Mouse (Mus musculus) bone marrow macrophage, adult 2 months (primary cell): ENCODE measurements around the gene Fignl2. TPM values are rescaled to one million over a fixed set of nuclear protein-coding genes. Genes with fewer than 3 reads are reported as not detected.

Source experiments
- H3K27ac ChIP-seq: 2 replicates; pipeline ENCODE4 v1.5.1; 2012; ENCODE audit warnings: low read depth, low read length; ENCODE audit not compliant: insufficient read depth
- H3K4me1 ChIP-seq: 2 replicates; pipeline ENCODE4 v1.6.1; 2012; ENCODE audit warnings: low read length; ENCODE audit not compliant: control insufficient read depth, insufficient read depth
- H3K4me3 ChIP-seq: 2 replicates; pipeline ENCODE4 v1.5.1; 2012; ENCODE audit warnings: mild to moderate bottlenecking, low read length, moderate library complexity; ENCODE audit not compliant: insufficient read depth
- CTCF ChIP-seq: IDR thresholded peaks from 2 replicates; pipeline ENCODE4 v1.5.1; 2012; ENCODE audit warnings: low read depth, mild to moderate bottlenecking, low read length, moderate library complexity
- POLR2A ChIP-seq: IDR thresholded peaks from 2 replicates; pipeline ENCODE4 v1.6.1; 2012; ENCODE audit warnings: mild to moderate bottlenecking, low read depth, low read length, borderline replicate concordance
- polyA plus RNA-seq: library from polyadenylated mRNA; stranded (reverse); fragments of >200 nt; gene quantifications from 2 replicates; pipeline ENCODE4 v1.2.4, GENCODE M21; 2012; ENCODE audit not compliant: missing spikeins, insufficient read depth, insufficient read length

The Fignl2 gene
- polyA plus RNA-seq, 1 experiment: 2.8 TPM

DNA sequence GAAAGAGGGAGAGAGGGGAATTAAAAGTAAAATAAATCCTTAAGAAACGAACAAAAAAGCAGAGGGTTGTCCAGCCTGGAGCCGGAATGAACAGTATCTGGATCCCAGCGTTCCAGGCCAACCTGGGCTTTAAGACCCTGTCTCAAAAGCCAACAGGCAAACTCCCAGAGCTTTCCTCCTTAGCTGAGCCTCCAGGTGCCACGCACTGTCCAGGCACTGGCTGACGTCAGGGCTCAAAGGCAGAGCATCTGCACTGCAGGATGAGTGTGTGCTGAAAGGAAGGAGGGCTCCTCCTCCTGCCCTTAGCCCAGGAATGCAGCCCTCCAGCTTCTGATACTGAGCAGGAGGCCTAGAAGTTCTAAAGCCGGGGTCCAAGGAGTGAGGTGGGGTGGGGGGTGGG is 15.6 kb upstream of the Fignl2 start:
- Histone ChIP-seq H3K4me3 (no peak overlapping the region), H3K4me1 (peaks cover 16% of the 10 kb centered on the region), H3K27ac (no peak overlapping the region)
- TF ChIP-seq CTCF (no peak), POLR2A (no peak)

DNA sequence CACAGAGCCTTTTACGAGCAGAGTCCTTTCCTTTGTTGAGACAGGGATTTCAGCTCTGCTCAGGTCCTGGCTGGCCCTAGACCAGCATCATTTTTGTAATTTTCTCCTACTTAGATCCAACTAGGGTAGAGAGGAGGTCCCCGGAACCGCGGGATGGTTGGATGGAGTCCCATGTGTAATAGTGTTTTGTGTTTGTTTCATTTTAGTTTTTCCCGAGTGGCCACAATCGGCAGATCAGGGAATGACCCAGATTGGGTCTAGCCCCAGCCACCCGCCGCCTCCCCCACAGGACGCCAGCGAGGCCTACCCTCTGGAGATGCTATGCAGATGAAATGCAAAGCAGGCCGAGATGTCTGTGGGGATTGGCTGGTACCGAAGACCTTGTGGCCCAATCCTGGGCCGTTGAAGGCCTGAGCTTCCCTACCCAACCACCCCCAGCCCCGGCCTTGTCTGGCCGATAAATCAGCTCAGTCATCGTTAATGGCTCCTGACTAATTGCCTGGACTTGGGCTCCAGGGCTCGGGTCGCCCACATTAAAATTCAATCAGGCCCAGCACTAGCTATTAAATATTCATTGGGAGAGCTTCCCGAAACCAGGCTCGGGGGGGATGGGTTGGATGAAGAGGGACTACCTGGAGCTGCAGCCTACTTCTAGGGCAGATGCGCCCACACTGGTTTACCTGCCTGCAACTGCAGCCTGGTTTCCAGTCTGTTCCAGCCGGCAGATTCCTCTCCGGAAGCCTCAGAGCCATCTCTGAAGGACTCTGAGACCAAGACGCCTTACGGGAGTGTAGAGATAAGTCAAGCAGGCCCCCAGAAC is 14.7 kb upstream of the Fignl2 start:
- no peak overlapping the region for H3K4me3 ChIP-seq
- H3K27ac ChIP-seq: no peak overlapping the region
- TF ChIP-seq POLR2A (no peak), CTCF (no peak)
- peaks cover 13% of the 10 kb centered on the region for H3K4me1 ChIP-seq

- TF ChIP-seq CTCF: no peak
- TF ChIP-seq POLR2A: no peak
- no peak overlapping the region for H3K27ac ChIP-seq
- H3K4me1 ChIP-seq: peaks cover 19% of the 10 kb centered on the region
- H3K4me3 ChIP-seq: no peak overlapping the region
These were observed 13.9 kb upstream of the Fignl2 start for GRCm38 (mm10) chr15:101092121-101092828.

DNA sequence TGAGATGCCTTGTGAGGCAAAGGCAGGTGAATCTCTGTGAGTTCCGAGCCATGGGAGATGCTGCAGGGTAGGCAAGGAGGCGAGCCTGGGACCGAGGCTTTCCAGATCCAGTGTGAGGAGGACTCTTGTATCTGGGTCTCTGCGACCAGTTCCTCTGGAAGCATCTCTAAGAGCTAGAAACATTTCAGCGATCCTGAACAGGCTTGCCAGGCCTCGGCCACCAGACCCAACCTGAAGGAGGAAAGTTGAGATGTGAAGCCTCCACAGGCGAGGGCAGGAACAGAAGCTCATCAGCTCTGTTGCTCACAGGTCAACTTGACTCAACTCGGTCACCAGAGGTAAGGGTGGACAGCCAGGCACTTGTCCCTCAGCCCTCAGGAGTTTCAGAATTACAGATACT is 13.2 kb upstream of the Fignl2 start:
- Histone ChIP-seq H3K4me3 (no peak overlapping the region), H3K4me1 (peaks cover 25% of the 10 kb centered on the region), H3K27ac (no peak overlapping the region)
- TF ChIP-seq CTCF (no peak), POLR2A (no peak)

- Histone ChIP-seq H3K4me3 (no peak overlapping the region), H3K27ac (no peak overlapping the region), H3K4me1 (peaks cover 31% of the 10 kb centered on the region)
- no peak for TF ChIP-seq CTCF
- TF ChIP-seq POLR2A: no peak
These were observed 9.9 kb upstream of the Fignl2 start for GRCm38 (mm10) chr15:101088291-101088690.

DNA sequence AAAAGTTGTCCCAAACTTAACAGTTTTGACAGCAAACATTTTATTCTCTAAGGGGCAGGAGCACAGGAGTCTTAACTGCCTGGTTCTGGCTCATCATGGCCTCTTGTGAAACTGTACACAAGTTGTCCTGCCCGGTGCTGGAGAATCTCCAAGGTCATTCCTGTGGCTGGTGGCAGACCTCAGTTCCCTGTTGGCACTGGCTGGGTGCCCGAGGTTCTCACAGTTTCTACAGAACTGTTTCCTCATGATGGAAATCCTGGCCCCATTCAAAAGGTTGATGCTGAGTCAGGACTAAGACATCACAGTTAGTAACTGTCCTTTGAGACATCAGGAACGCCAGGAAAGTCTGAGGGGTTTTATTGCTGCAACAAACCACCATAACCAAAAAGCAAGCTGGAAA is 8.6 kb upstream of the Fignl2 start:
- Histone ChIP-seq H3K4me3 (no peak overlapping the region), H3K4me1 (peaks cover 33% of the 10 kb centered on the region), H3K27ac (no peak overlapping the region)
- TF ChIP-seq CTCF (no peak), POLR2A (no peak)

DNA sequence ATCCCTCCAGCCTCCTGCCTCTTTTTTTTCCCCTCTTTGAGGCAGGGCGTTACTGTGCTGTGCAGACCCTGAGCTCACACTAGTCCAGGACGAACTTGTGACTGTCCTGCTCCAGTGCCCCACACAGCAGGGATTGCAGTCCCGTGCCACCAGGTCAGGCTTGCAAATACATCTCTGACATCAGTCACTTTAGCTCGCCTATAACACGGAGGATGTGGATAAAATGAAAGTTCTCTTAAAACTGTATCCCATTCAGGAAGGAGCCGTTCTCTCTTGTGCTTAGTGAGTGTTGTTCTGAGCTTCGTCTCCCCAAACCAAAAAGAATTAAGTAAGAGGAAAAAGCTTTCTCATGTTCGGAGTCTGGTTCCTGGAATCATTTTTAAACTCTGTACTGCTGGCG is 8.1 kb upstream of the Fignl2 start:
- H3K4me3 ChIP-seq: no peak overlapping the region
- no peak for TF ChIP-seq POLR2A
- no peak for TF ChIP-seq CTCF
- no peak overlapping the region for H3K27ac ChIP-seq
- peaks cover 34% of the 10 kb centered on the region for H3K4me1 ChIP-seq

GRCm38 (mm10) chr15:101084499-101084898 is 6.1 kb upstream of the Fignl2 start:
- Histone ChIP-seq H3K27ac (no peak overlapping the region), H3K4me3 (no peak overlapping the region), H3K4me1 (peaks cover 41% of the 10 kb centered on the region)
- no peak for TF ChIP-seq CTCF
- TF ChIP-seq POLR2A: no peak

DNA sequence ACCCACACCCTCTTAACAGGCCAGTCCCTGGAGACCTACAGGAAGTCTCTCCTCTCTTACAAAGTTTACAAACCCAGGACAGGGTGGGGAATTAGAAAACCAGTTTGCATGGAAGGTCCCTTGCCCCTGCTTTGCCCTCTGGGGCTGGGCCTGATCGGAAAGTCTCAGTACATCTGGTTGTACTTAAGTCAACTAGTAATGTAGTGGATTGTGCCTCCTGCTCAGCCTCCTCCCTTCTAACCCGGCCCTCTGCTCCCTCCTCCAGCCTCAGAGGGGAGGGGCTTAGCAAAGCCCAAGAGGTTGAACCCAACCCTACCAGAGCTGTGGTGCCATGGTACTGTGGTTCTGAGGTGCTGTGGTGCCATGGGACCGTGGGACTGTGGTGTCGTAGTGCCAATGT is 3.9 kb upstream of the Fignl2 start:
- H3K27ac ChIP-seq: no peak overlapping the region

GRCm38 (mm10) chr15:101081035-101081548 is 2.7 kb upstream of the Fignl2 start:
- Histone ChIP-seq H3K27ac (no peak overlapping the region), H3K4me1 (peaks cover 29% of the 10 kb centered on the region), H3K4me3 (no peak overlapping the region)
- no peak for TF ChIP-seq CTCF
- TF ChIP-seq POLR2A: no peak

More for the DNA sequence above, 3.9 kb upstream of the Fignl2 start:
- Histone ChIP-seq H3K4me1 (peaks cover 38% of the 10 kb centered on the region), H3K4me3 (no peak overlapping the region)
- TF ChIP-seq CTCF: no peak
